8 mouse cellular contexts compared by ENCODE assay signal in the genomic region with DNA sequence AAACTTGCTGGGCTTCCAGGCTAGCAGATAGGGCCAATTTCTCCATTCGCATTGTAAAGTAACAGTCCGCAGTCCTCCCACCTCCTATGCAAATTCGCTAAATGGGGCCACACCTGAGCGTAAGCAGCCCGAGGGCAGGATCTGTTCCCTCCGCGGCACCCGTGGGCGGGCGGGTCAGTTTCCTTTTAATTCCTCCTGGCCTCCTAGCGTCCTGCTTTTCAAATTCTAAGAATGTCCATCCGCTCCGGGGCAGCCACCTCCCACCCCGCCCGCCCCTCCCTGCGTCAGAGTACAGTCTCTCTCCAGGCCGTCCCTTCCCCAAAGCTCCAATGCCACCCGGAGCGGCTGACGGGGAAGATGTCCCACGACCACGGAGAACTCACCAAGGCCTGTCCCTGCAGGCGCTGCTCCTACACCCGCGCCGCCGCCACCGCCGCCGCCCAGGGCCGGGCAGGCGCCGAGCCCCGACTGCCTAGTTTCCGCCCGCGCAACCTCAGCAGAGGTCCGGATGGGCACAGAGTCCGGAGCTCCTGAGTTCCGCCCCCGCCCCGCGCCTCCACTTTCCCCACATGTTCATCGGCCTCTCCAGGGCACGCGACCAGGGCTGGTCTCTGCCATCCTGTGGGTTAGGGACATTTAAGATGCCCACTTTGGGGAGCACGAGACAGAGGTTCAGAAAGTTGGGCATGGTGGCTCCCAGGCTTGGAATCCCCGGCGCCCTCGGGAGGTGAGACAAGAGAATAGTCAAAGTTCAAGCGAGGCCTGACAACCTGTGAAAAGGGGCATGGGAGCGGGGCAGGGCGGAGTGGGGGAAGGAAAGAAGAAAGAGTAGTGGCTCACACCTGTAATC. TPM values are rescaled to one million over a fixed set of nuclear protein-coding genes. Genes with fewer than 3 reads are reported as not detected.
DNase-seq lines count a peak whose midpoint lies in the region; ATAC-seq and TF ChIP-seq lines count a peak whose summit lies in the region.

No protein-coding gene starts in this region.

- peak overlapping the region; percentile 80 to 83 for H3K27ac ChIP-seq in heart, embryonic 14.5 days (replicated peaks in 1 of 2; ENCODE audit: control insufficient read depth in 1 of 2, insufficient read depth in 1 of 2, low read depth in 2 of 2, low read length in 2 of 2)
- peak overlapping the region; percentile 95 for H3K27ac ChIP-seq in liver, embryonic 15.5 days (replicated peaks)
- no peak overlapping the region; the same call in 1 of the 2 replicates for H3K27ac ChIP-seq in neural tube, embryonic 11.5 days (ENCODE audit: low read depth, low read length)
- H3K27ac ChIP-seq in stomach, embryonic 16.5 days (ENCODE audit: low read length): peak overlapping the region; percentile 95

- peak; percentile 89 for DNase-seq in CD4-positive helper T cell, adult 2 months (ENCODE audit: low read depth, low spot score)
- DNase-seq in brain, embryonic 14.5 days (ENCODE audit: low read depth): peak; percentile 89
- DNase-seq in kidney, postnatal 14 days: peak; percentile 87
- peak; percentile 88 for DNase-seq in neural tube, embryonic 11.5 days (ENCODE audit: low spot score)

- H3K9ac ChIP-seq in heart, embryonic 14.5 days (ENCODE audit: low read length): peak overlapping the region; percentile 77
- H3K9ac ChIP-seq in liver, embryonic 15.5 days: peak overlapping the region; percentile 81
- H3K9ac ChIP-seq in neural tube, embryonic 11.5 days (ENCODE audit: low read length): peak overlapping the region; percentile 81
- peak overlapping the region; percentile 91 for H3K9ac ChIP-seq in stomach, embryonic 16.5 days (ENCODE audit: low read length)

- H3K27me3 ChIP-seq in erythroblast, embryonic 14.5 days (ENCODE audit: control insufficient read depth): peaks cover 17% of the 10 kb centered on the region
- peaks cover 23% of the 10 kb centered on the region for H3K27me3 ChIP-seq in heart, embryonic 14.5 days (ENCODE audit: control insufficient read depth, insufficient read depth, low read length)
- H3K27me3 ChIP-seq in liver, embryonic 15.5 days: peaks cover 19% of the 10 kb centered on the region
- peaks cover 25% of the 10 kb centered on the region for H3K27me3 ChIP-seq in neural tube, embryonic 11.5 days (ENCODE audit: control insufficient read depth, insufficient read depth, low read length)
- peaks cover 16% of the 10 kb centered on the region for H3K27me3 ChIP-seq in stomach, embryonic 16.5 days (ENCODE audit: control insufficient read depth, insufficient read depth, low read length)

- WGBS in heart, embryonic 14.5 days: under 1% methylated on average over 53 of the region's 53 CpGs
- under 1% methylated on average over 53 of the region's 53 CpGs for WGBS in liver, embryonic 15.5 days (ENCODE audit: insufficient replicate concordance)
- WGBS in neural tube, embryonic 11.5 days: under 1% methylated on average over 45 of the region's 53 CpGs
- under 1% methylated on average over 53 of the region's 53 CpGs for WGBS in stomach, embryonic 16.5 days

- no peaks in the 10 kb centered on the region; the same call in 1 of the 2 replicates for H3K9me3 ChIP-seq in erythroblast, embryonic 14.5 days (ENCODE audit: control insufficient read depth, low read length)
- no peaks in the 10 kb centered on the region for H3K9me3 ChIP-seq in heart, embryonic 14.5 days (ENCODE audit: control insufficient read depth, low read length)
- H3K9me3 ChIP-seq in liver, embryonic 15.5 days (replicated peaks): no peaks in the 10 kb centered on the region
- H3K9me3 ChIP-seq in neural tube, embryonic 11.5 days (ENCODE audit: control insufficient read depth, low read length): no peaks in the 10 kb centered on the region
- no peaks in the 10 kb centered on the region for H3K9me3 ChIP-seq in stomach, embryonic 16.5 days (replicated peaks; ENCODE audit: control insufficient read depth, low read length)

- H3K36me3 ChIP-seq in erythroblast, embryonic 14.5 days (ENCODE audit: control insufficient read depth): peaks cover 38% of the 10 kb centered on the region
- peaks cover 21% of the 10 kb centered on the region for H3K36me3 ChIP-seq in heart, embryonic 14.5 days (ENCODE audit: control insufficient read depth, insufficient read depth, low read length)
- H3K36me3 ChIP-seq in liver, embryonic 15.5 days (replicated peaks): peaks cover 33% of the 10 kb centered on the region
- H3K36me3 ChIP-seq in neural tube, embryonic 11.5 days (ENCODE audit: control insufficient read depth, insufficient read depth, low read length): peaks cover 4% of the 10 kb centered on the region; the same call in 1 of the 2 replicates
- H3K36me3 ChIP-seq in stomach, embryonic 16.5 days (ENCODE audit: control insufficient read depth, insufficient read depth, low read length): no peaks in the 10 kb centered on the region

- peak overlapping the region; percentile 85 for H3K4me3 ChIP-seq in erythroblast, embryonic 14.5 days (replicated peaks)
- H3K4me3 ChIP-seq in heart, embryonic 14.5 days (ENCODE audit: control insufficient read depth in 1 of 2, insufficient read depth in 1 of 2, low read depth in 1 of 2, low read length in 2 of 2): peak overlapping the region; percentile 64 to 89
- peak overlapping the region; percentile 72 for H3K4me3 ChIP-seq in liver, embryonic 15.5 days (replicated peaks)
- peak overlapping the region; percentile 71 for H3K4me3 ChIP-seq in neural tube, embryonic 11.5 days (ENCODE audit: low read depth, low read length)
- peak overlapping the region; percentile 88 for H3K4me3 ChIP-seq in stomach, embryonic 16.5 days (replicated peaks; ENCODE audit: low read length)

- H3K4me2 ChIP-seq in heart, embryonic 14.5 days (ENCODE audit: low read length): peak overlapping the region; percentile 78
- H3K4me2 ChIP-seq in liver, embryonic 15.5 days: peak overlapping the region; percentile 95
- peak overlapping the region; percentile 83 for H3K4me2 ChIP-seq in neural tube, embryonic 11.5 days (ENCODE audit: low read depth)
- H3K4me2 ChIP-seq in stomach, embryonic 16.5 days (ENCODE audit: low read depth, low read length): peak overlapping the region; percentile 94

- H3K4me1 ChIP-seq in erythroblast, embryonic 14.5 days (ENCODE audit: control insufficient read depth): peaks cover 91% of the 10 kb centered on the region
- peaks cover 17 to 25% of the 10 kb centered on the region in 2 experiments; a peak in 3 of 4 replicates for H3K4me1 ChIP-seq in heart, embryonic 14.5 days (ENCODE audit: control insufficient read depth in 2 of 2, insufficient read depth in 2 of 2, low read length in 2 of 2)
- H3K4me1 ChIP-seq in liver, embryonic 15.5 days (replicated peaks): peaks cover 82% of the 10 kb centered on the region
- peaks cover 7% of the 10 kb centered on the region; the same call in 1 of the 2 replicates for H3K4me1 ChIP-seq in neural tube, embryonic 11.5 days (ENCODE audit: control insufficient read depth, insufficient read depth, low read length)
- H3K4me1 ChIP-seq in stomach, embryonic 16.5 days (ENCODE audit: control insufficient read depth, insufficient read depth, low read length): peaks cover 33% of the 10 kb centered on the region

- peak; percentile 75 for ATAC-seq in heart, embryonic 14.5 days (ENCODE audit: insufficient number of reproducible peaks, insufficient read depth, low FRiP score, low read depth)
- ATAC-seq in liver, embryonic 15.5 days (ENCODE audit: insufficient read depth): peak; percentile 88
- peak; percentile 85 for ATAC-seq in neural tube, embryonic 11.5 days (ENCODE audit: insufficient read depth, low FRiP score, low TSS enrichment)
- peak; percentile 87 for ATAC-seq in stomach, embryonic 16.5 days (ENCODE audit: insufficient read depth, low FRiP score)

- no peak for TF ChIP-seq CTCF in brain, embryonic 14.5 days (IDR thresholded peaks at IDR 0.05; ENCODE audit: borderline replicate concordance, extremely low read depth, insufficient read depth, insufficient read length)

- TF ChIP-seq POLR2A in brain, embryonic 14.5 days (IDR thresholded peaks at IDR 0.05; ENCODE audit: borderline replicate concordance, extremely low read depth, insufficient read depth, insufficient read length, poor library complexity, severe bottlenecking): peak; percentile 96

RNA-seq across cellular contexts. Expression of a gene that starts 3.9 kb away (rescaled TPM):
- polyA plus RNA-seq in brain, embryonic 14.5 days (2012; rRNA removed): 1.4 and 1.6 TPM in 2 replicates
- polyA plus RNA-seq in erythroblast, embryonic 14.5 days (2012): 0.14 and 0.16 TPM in 2 replicates
- polyA plus RNA-seq in heart, embryonic 14.5 days (2014; fragmentation: Nextera tagmentation; extraction: Ambion mirVana): 0.13 and 0.38 TPM in 2 replicates
- 0.60 and 0.81 TPM in 2 replicates for polyA plus RNA-seq in liver, embryonic 15.5 days (2015; fragmentation: Nextera tagmentation; extraction: Ambion mirVana)
- 0.44 and 0.57 TPM in 2 replicates for polyA plus RNA-seq in neural tube, embryonic 11.5 days (2014; fragmentation: Nextera tagmentation; extraction: Ambion mirVana)
- polyA plus RNA-seq in stomach, embryonic 16.5 days (2015; fragmentation: Nextera tagmentation; extraction: Ambion mirVana): 2.8 and 3.7 TPM in 2 replicates

RNA-seq across cellular contexts. Expression of a gene that starts 4.2 kb away (rescaled TPM):
- 67.3 and 72.9 TPM in 2 replicates for polyA plus RNA-seq in brain, embryonic 14.5 days (2012; rRNA removed)
- 12.9 and 13.5 TPM in 2 replicates for polyA plus RNA-seq in erythroblast, embryonic 14.5 days (2012)
- 140 and 144 TPM in 2 replicates for polyA plus RNA-seq in heart, embryonic 14.5 days (2014; fragmentation: Nextera tagmentation; extraction: Ambion mirVana)
- 79.6 and 90.9 TPM in 2 replicates for polyA plus RNA-seq in liver, embryonic 15.5 days (2015; fragmentation: Nextera tagmentation; extraction: Ambion mirVana)
- 161 and 171 TPM in 2 replicates for polyA plus RNA-seq in neural tube, embryonic 11.5 days (2014; fragmentation: Nextera tagmentation; extraction: Ambion mirVana)
- 141 and 153 TPM in 2 replicates for polyA plus RNA-seq in stomach, embryonic 16.5 days (2015; fragmentation: Nextera tagmentation; extraction: Ambion mirVana)

RNA-seq across cellular contexts. Expression of a gene that starts 10.3 kb away (rescaled TPM):
- 116 and 136 TPM in 2 replicates for polyA plus RNA-seq in brain, embryonic 14.5 days (2012; rRNA removed)
- 26.4 and 32.4 TPM in 2 replicates for polyA plus RNA-seq in erythroblast, embryonic 14.5 days (2012)
- 2.9 and 5.3 TPM in 2 replicates for polyA plus RNA-seq in heart, embryonic 14.5 days (2014; fragmentation: Nextera tagmentation; extraction: Ambion mirVana)
- 10.2 and 15.7 TPM in 2 replicates for polyA plus RNA-seq in liver, embryonic 15.5 days (2015; fragmentation: Nextera tagmentation; extraction: Ambion mirVana)
- polyA plus RNA-seq in neural tube, embryonic 11.5 days (2014; fragmentation: Nextera tagmentation; extraction: Ambion mirVana): 4.5 and 4.7 TPM in 2 replicates
- polyA plus RNA-seq in stomach, embryonic 16.5 days (2015; fragmentation: Nextera tagmentation; extraction: Ambion mirVana): 19.1 and 20.4 TPM in 2 replicates

RNA-seq across cellular contexts. Expression of a gene that starts 31.1 kb away (rescaled TPM):
- polyA plus RNA-seq in brain, embryonic 14.5 days (2012; rRNA removed): 154 and 197 TPM in 2 replicates
- polyA plus RNA-seq in erythroblast, embryonic 14.5 days (2012): 10.2 and 11.9 TPM in 2 replicates
- polyA plus RNA-seq in heart, embryonic 14.5 days (2014; fragmentation: Nextera tagmentation; extraction: Ambion mirVana): 26.6 and 29.2 TPM in 2 replicates
- 12.2 and 13.4 TPM in 2 replicates for polyA plus RNA-seq in liver, embryonic 15.5 days (2015; fragmentation: Nextera tagmentation; extraction: Ambion mirVana)
- 48.0 and 53.5 TPM in 2 replicates for polyA plus RNA-seq in neural tube, embryonic 11.5 days (2014; fragmentation: Nextera tagmentation; extraction: Ambion mirVana)
- polyA plus RNA-seq in stomach, embryonic 16.5 days (2015; fragmentation: Nextera tagmentation; extraction: Ambion mirVana): 28.6 and 35.2 TPM in 2 replicates

RNA-seq across cellular contexts. Expression of a gene that starts 55.5 kb away (rescaled TPM):
- 0.51 and 0.68 TPM in 2 replicates for polyA plus RNA-seq in brain, embryonic 14.5 days (2012; rRNA removed)
- polyA plus RNA-seq in erythroblast, embryonic 14.5 days (2012): 0.02 TPM in 1 of 2 replicates, not detected in the other
- polyA plus RNA-seq in heart, embryonic 14.5 days (2014; fragmentation: Nextera tagmentation; extraction: Ambion mirVana): not detected in 2 replicates
- not detected in 2 replicates for polyA plus RNA-seq in liver, embryonic 15.5 days (2015; fragmentation: Nextera tagmentation; extraction: Ambion mirVana)
- polyA plus RNA-seq in neural tube, embryonic 11.5 days (2014; fragmentation: Nextera tagmentation; extraction: Ambion mirVana): not detected in 2 replicates
- polyA plus RNA-seq in stomach, embryonic 16.5 days (2015; fragmentation: Nextera tagmentation; extraction: Ambion mirVana): 1.8 and 3.3 TPM in 2 replicates
